Mouse (Mus musculus) ES-E14 (cell line): Measurements from ENCODE around the gene Pde6b. TPM values are rescaled to one million over a fixed set of nuclear protein-coding genes. Genes with fewer than 3 reads are reported as not detected.

Source experiments
- DNase-seq: peaks from one replicate; pipeline ENCODE4 v3.0.0-alpha.2; 2013; ENCODE audit warnings: low read depth, low spot score
- H3K27ac ChIP-seq: 2 replicates; pipeline ENCODE4 v1.5.1; 2012; ENCODE audit warnings: low read depth, mild to moderate bottlenecking, low read length, moderate library complexity, mixed read lengths; ENCODE audit not compliant: poor library complexity, insufficient read depth, severe bottlenecking
- H3K36me3 ChIP-seq: 2 replicates; pipeline ENCODE4 v1.6.1; 2012; ENCODE audit warnings: mild to moderate bottlenecking, low read length, moderate library complexity, mixed read lengths; ENCODE audit not compliant: control insufficient read depth, poor library complexity, insufficient read depth, severe bottlenecking
- H3K4me1 ChIP-seq, 2 experiments: fragments of 150-350 bp in 1 of 2; sonication (generic) in 1 of 2; 2 replicates each; pipeline ENCODE4 v1.6.1; 2012; ENCODE audit warnings: low read length in 2 of 2, mild to moderate bottlenecking in 1 of 2, mixed read lengths in 1 of 2; ENCODE audit not compliant: control insufficient read depth in 2 of 2, insufficient read depth in 2 of 2, poor library complexity in 1 of 2
- H3K4me3 ChIP-seq, 2 experiments: fragments of 150-350 bp in 1 of 2; sonication (generic) in 1 of 2; 2 replicates each; pipeline ENCODE4 v1.5.1; 2012; ENCODE audit warnings: low read length in 2 of 2, low read depth in 1 of 2, mild to moderate bottlenecking in 1 of 2, mixed read lengths in 1 of 2; ENCODE audit not compliant: insufficient read depth in 1 of 2, poor library complexity in 1 of 2, severe bottlenecking in 1 of 2
- H3K9ac ChIP-seq: 2 replicates; pipeline ENCODE4 v1.6.1; 2012; ENCODE audit warnings: low read depth, mild to moderate bottlenecking, low read length, mixed read lengths; ENCODE audit not compliant: poor library complexity, insufficient read depth, severe bottlenecking
- H3K9me3 ChIP-seq: fragments of 150-350 bp; sonication (generic); 2 replicates; pipeline ENCODE4 v1.6.1; 2012; ENCODE audit warnings: low read depth, mild to moderate bottlenecking, low read length; ENCODE audit not compliant: control insufficient read depth, insufficient read depth
- CHD2 ChIP-seq: IDR thresholded peaks from 2 replicates; pipeline ENCODE4 v1.6.1; 2014; ENCODE audit warnings: mild to moderate bottlenecking, low read depth, low read length, inconsistent platforms
- HCFC1 ChIP-seq: IDR thresholded peaks from 2 replicates; pipeline ENCODE4 v1.6.1; 2012; ENCODE audit warnings: low read length, inconsistent platforms, borderline replicate concordance; ENCODE audit not compliant: insufficient read depth
- MAFK ChIP-seq: IDR thresholded peaks from 2 replicates; pipeline ENCODE4 v1.6.1; 2014; ENCODE audit warnings: mild to moderate bottlenecking, low read depth, low read length, inconsistent platforms; ENCODE audit not compliant: insufficient read depth
- ZC3H11A ChIP-seq: IDR thresholded peaks from 2 replicates; pipeline ENCODE4 v1.6.1; 2012; ENCODE audit warnings: low read depth, mild to moderate bottlenecking, inconsistent platforms, low read length, borderline replicate concordance
- ZNF384 ChIP-seq: IDR thresholded peaks from 2 replicates; pipeline ENCODE4 v1.6.1; 2012; ENCODE audit warnings: low read depth, low read length, inconsistent platforms
- in situ Hi-C, 2 experiments: fragments of 600-800 bp; cut with MboI; formaldehyde crosslinking; loops; one replicate each; pipeline ENCODE4 v1.15.1; 2025; ENCODE audit warnings: low sequenced_read_pairs in 2 of 2, inconsistent platforms in 1 of 2; ENCODE audit not compliant: unreplicated experiment in 2 of 2
- total RNA-seq: library from RNA; depleted of rRNA; stranded (reverse); fragments of 300-350 nt; gene quantifications from 2 replicates; pipeline ENCODE4 v1.2.3, GENCODE M21; 2012

The Pde6b gene
- total RNA-seq, 1 experiment: 0.04 TPM

- in situ Hi-C loops: no loop called here
- Histone ChIP-seq H3K4me3 (no peak overlapping the region), H3K27ac (no peak overlapping the region), H3K4me1 (peaks cover 2 to 6% of the 10 kb centered on the region in 2 experiments; a peak in 1 of 4 replicates), H3K9me3 (no peaks in the 10 kb centered on the region), H3K9ac (no peak overlapping the region), H3K36me3 (no peaks in the 10 kb centered on the region)
- no peak for DNase-seq
- TF ChIP-seq ZNF384: no peak
- no peak for TF ChIP-seq HCFC1
- no peak for TF ChIP-seq MAFK
- no peak for TF ChIP-seq CHD2
- no peak for TF ChIP-seq ZC3H11A
These were observed 58.8 kb downstream of the Pde6b start for GRCm38 (mm10) chr5:108446973-108447372.

GRCm38 (mm10) chr5:108447857-108448256 lies 59.7 kb downstream of the Pde6b start:
- in situ Hi-C loops: no loop called here
- Histone ChIP-seq H3K4me1 (peaks cover 2 to 6% of the 10 kb centered on the region in 2 experiments; a peak in 1 of 4 replicates), H3K36me3 (no peaks in the 10 kb centered on the region), H3K4me3 (peak overlapping the region in 1 of 2 experiments; percentile 60; a peak in 1 of 4 replicates), H3K9me3 (no peaks in the 10 kb centered on the region), H3K9ac (no peak overlapping the region), H3K27ac (no peak overlapping the region)
- TF ChIP-seq CHD2: no peak
- no peak for TF ChIP-seq ZNF384
- TF ChIP-seq MAFK: no peak
- no peak for TF ChIP-seq ZC3H11A
- no peak for TF ChIP-seq HCFC1
- no peak for DNase-seq

DNA sequence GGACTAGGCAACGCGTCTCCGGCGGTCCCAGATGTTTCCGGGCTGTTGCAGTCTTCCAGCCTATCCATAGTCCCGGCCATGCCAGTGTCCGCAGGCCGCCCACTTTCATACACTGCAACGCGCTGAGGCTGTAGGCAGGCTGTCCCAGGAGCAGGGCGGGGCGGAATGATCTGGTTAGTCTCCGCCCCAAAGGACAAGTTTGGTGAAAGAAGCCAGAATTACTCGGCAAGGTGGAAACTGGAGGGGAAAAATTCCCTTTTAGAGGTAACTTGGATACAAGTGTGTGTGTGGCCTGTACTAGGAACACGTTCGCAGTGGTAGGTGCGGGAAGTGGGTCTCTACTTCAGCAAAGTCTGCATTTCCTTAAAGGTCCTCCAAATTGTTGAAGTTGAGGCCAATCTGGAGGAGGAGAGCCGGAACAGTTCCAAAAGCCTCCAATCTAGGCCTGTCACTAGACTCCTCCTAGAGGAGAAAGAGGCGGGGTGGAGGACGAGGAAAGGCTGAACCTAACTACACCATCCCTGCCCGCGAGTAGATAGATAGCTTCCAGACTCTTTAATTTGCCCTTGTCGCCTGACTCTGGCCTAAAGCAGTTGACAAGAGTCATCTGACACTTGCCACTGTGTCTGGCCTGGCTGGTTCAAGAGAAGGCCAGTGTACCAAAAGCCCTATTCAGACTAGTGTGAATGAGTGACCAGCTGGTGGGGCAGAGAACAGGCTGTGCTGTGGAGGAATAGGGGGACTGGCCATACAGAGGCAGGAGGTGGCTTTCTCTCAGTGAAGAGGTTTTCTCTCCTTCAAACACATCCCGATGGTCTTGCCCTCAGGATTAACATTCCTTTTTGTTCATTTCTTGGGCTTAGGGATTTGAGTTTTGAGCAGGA lies 60.8 kb downstream of the Pde6b start, which contains the start of gene Mfsd7a:
Gene Mfsd7a, minus strand, starts transcription at position 107 of the 884 bp plus-strand sequence.
- peak within 1 kb of the TSS; percentile 53 for H3K9ac ChIP-seq
- in situ Hi-C loops: no loop called here
- H3K9me3 ChIP-seq: no peaks in the 10 kb centered on the region
- peak; percentile 47 for DNase-seq
- no peaks in the 10 kb centered on the region for H3K36me3 ChIP-seq
- H3K4me3 ChIP-seq: peak within 1 kb of the TSS; percentile 60 to 82
- no peak within 1 kb of the TSS for H3K27ac ChIP-seq
- H3K4me1 ChIP-seq: peaks cover 2 to 6% of the 10 kb centered on the region in 2 experiments; a peak in 1 of 4 replicates
- no peak for TF ChIP-seq ZC3H11A
- no peak for TF ChIP-seq HCFC1
- no peak for TF ChIP-seq MAFK
- no peak for TF ChIP-seq ZNF384
- no peak for TF ChIP-seq CHD2

DNA sequence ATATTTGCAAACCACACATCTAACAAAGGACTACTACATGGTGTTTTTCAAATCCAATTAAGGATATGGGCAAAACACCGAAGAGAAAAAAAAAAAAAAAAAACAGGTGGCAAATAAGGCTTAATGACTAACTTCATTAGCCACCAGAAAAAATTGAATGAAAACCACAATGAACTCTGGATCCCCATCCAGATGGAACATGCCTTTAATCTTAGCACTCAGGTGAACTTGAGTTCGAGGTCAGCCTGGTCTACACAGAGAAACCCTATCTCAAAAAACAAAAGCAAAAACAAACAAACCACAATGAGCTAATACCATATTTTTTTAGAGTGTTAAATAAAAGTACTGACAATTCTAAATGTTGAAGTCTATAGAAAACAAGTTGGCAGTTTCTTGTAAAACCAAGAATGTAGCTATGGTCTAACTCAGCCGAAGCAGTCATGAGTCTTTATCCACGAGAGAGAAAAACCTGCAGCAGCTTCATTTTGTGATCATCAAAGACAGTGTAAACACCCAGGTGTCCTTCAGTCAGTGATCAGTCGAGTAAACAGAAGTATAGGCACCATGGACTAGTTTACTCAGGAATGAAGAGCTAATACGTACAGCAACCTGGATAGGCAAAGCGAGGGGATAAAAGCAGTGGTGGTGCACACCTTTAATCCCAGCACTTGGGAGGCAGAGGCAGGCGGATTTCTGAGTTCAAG lies 62.8 kb downstream of the Pde6b start:
- H3K9ac ChIP-seq: no peak overlapping the region

More for the DNA sequence above, 62.8 kb downstream of the Pde6b start:
- Histone ChIP-seq H3K4me1 (peaks cover 2 to 6% of the 10 kb centered on the region in 2 experiments; a peak in 1 of 4 replicates), H3K36me3 (no peaks in the 10 kb centered on the region), H3K9me3 (no peaks in the 10 kb centered on the region), H3K4me3 (no peak overlapping the region), H3K27ac (no peak overlapping the region)
- DNase-seq: no peak
- TF ChIP-seq CHD2: no peak
- no peak for TF ChIP-seq MAFK
- no peak for TF ChIP-seq ZNF384
- no peak for TF ChIP-seq HCFC1
- TF ChIP-seq ZC3H11A: no peak
- in situ Hi-C loops: no loop called here
